Mouse (Mus musculus): ENCODE data around the gene Ndufa7. TPM values are rescaled to one million over a fixed set of nuclear protein-coding genes. Genes with fewer than 3 reads are reported as not detected.

Ndufa7 gene
- polyA plus RNA-seq (2014; fragmentation: Illumina TruSeq; extraction: RNeasy Lipid Tissue Mini Kit (QIAGEN cat#74804); ENCODE audit: low read depth, low replicate concordance): 28.2 TPM

DNA sequence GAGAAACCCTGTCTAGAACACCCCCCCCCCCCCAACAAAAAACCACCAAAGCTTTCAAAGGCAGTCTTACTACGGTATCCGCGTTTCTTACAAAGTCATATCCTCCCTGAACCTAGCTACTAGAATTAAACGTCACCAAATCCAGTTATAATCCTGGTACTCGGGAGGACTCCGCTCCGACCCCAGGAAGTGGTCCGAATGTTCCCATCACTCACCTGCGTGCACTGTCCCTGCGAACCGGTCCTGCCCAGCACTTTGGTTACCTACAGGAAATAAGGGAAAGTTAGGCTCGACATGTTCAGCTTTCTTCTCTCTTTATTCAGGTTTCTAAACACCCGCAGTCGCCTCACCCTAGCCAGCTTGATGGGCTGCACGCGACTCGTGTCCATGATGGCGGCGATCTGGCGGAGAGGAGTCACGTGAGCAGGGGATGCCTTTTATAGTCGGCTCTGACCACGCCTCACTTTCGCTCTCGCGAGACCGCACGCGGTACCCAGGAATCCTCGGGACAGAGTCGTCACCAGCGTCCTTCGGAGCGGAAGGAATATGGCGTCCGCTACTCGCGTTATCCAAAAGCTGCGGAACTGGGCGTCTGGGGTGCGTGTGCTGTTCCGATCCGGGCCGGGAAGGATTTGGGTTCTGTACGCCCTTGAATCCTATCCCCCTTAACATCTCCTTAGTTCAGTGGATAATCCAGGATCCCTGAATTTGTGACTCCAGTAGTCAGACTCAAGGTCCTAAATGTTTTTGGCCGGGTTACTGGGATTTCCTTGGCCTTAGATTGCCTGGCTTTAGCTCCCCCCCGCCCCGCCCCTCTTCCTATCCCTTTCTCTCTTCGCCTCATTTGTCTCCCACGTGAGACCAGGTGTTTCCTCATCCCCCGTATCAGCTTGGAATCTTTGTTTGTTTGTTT, at the start of gene Ndufa7, which contains the start of gene Rps28:
TSS of gene Ndufa7 (plus strand) at position 489 of the 913 bp plus-strand sequence.
TSS of gene Rps28 (minus strand) at position 479 of the 913 bp plus-strand sequence.

GRCm38 (mm10) chr17:33781124-33781977, 43.0 kb upstream of the Ndufa7 start, which contains the start of gene Angptl4:
Angptl4 (minus strand) TSS chr17:33781830.

DNA sequence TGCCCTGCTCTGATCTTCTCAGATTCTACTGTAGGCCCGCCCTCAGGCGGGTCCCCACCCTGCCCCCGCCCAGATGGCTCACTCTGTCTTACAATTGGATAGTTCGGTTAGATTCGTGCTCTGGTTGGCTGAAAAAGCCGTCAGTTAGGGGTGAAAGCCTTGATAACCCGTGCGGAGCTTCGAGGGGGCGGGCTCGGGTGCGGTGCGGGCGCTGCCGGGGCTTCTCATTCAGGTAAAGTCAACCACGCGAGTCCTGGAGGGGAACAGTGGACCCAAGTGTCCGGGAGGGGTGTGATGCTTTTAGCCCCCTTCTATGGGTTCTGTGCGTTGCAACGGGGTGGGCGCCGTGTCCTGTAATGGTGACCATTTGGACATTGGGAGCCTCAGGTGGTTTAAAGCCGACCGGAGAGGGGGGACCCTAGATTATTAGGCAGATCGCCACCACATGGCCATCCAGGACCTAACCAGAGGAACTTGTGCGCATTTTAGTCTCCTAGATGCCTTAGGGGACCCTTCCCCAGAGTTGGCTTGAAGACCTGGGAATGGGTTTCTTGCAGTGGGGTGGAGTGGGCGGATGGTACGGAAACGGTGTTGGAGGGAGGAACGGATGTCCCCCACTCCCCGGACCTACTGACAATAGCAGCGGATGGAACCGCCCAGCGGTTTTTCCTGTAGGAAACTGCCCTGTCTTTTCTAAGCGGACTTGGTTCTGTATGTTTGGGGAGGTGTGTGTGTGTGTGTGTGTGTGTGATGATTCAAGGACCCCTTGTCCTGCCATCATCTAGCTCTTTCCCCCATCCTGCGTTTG, 13.8 kb upstream of the Ndufa7 start, which contains the start of gene Kank3:
TSS of gene Kank3 (plus strand) at position 186 of the 808 bp plus-strand sequence.

DNA sequence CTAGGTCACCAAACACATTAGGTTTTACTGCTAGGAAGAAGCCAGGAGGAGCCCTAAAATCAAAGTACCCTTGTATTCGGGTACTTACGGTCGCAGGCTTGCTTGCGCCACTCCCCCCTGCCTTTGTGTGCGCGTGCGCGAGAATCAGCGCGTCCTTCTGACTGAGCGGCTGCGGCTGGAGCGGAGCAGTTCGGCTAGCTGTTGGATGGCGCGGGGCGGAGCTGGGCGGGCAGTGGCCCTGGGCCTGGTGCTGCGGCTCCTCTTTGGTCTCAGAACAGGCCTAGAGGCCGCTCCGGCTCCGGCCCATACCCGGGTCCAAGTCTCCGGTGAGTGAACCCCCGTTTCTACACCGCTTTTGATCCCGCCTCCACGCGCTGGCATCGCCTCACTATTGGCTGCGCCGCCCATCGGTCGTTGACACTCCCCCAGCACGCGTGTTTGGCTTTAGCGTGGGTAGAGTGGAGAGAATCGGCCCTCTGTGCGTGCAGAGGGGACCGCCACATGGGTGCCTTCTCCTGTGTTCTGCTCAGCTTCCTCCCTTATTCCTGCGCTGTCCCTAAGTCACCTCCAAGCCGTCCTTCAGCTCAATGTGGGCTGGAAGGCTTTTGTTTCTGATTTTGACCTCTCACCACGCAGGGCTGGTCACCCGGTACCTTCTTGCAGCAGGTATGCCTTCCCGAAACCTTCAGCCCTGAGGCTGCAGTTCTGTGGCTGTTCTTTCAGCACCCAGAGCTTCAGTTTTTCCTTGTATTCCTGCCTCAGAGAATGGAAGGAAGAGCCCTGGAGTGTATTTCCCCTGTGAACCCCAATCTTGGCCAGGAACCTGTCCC, 18.8 kb downstream of the Ndufa7 start, which contains the start of gene Cd320:
TSS of gene Cd320 (plus strand) at position 126 of the 830 bp plus-strand sequence.

GRCm38 (mm10) chr17:33873537-33873936, 49.2 kb downstream of the Ndufa7 start, which contains the start of gene Gm7029:
Gm7029 (plus strand) TSS chr17:33873837.

Other genes starting within 250 kb of the Ndufa7 start
- gene Zfp414, start 195.5 kb upstream of the Ndufa7 start, polyA plus RNA-seq (2014; fragmentation: Illumina TruSeq; extraction: RNeasy Lipid Tissue Mini Kit (QIAGEN cat#74804); ENCODE audit: low read depth, low replicate concordance): 4.3 TPM
- gene Pram1, start 186.5 kb upstream of the Ndufa7 start, polyA plus RNA-seq (2014; fragmentation: Illumina TruSeq; extraction: RNeasy Lipid Tissue Mini Kit (QIAGEN cat#74804); ENCODE audit: low read depth, low replicate concordance): not detected
- 415 TPM for gene Hnrnpm, start 137.7 kb upstream of the Ndufa7 start, polyA plus RNA-seq (2014; fragmentation: Illumina TruSeq; extraction: RNeasy Lipid Tissue Mini Kit (QIAGEN cat#74804); ENCODE audit: low read depth, low replicate concordance)
- 26.0 TPM for gene March2, start 105.9 kb upstream of the Ndufa7 start, polyA plus RNA-seq (2014; fragmentation: Illumina TruSeq; extraction: RNeasy Lipid Tissue Mini Kit (QIAGEN cat#74804); ENCODE audit: low read depth, low replicate concordance)
- gene Rab11b, start 64.0 kb upstream of the Ndufa7 start, polyA plus RNA-seq (2014; fragmentation: Illumina TruSeq; extraction: RNeasy Lipid Tissue Mini Kit (QIAGEN cat#74804); ENCODE audit: low read depth, low replicate concordance): 27.5 TPM
- 1.0 TPM for gene Angptl4, start 42.7 kb upstream of the Ndufa7 start, polyA plus RNA-seq (2014; fragmentation: Illumina TruSeq; extraction: RNeasy Lipid Tissue Mini Kit (QIAGEN cat#74804); ENCODE audit: low read depth, low replicate concordance)
- 5.3 TPM for gene Kank3, start 14.1 kb upstream of the Ndufa7 start, polyA plus RNA-seq (2014; fragmentation: Illumina TruSeq; extraction: RNeasy Lipid Tissue Mini Kit (QIAGEN cat#74804); ENCODE audit: low read depth, low replicate concordance)
- gene Rps28, start within 50 bp of the Ndufa7 start, polyA plus RNA-seq (2014; fragmentation: Illumina TruSeq; extraction: RNeasy Lipid Tissue Mini Kit (QIAGEN cat#74804); ENCODE audit: low read depth, low replicate concordance): 77.1 TPM
- 5.6 TPM for gene Cd320, start 18.5 kb downstream of the Ndufa7 start, polyA plus RNA-seq (2014; fragmentation: Illumina TruSeq; extraction: RNeasy Lipid Tissue Mini Kit (QIAGEN cat#74804); ENCODE audit: low read depth, low replicate concordance)
- not detected for gene Gm7029, start 49.3 kb downstream of the Ndufa7 start, polyA plus RNA-seq (2014; fragmentation: Illumina TruSeq; extraction: RNeasy Lipid Tissue Mini Kit (QIAGEN cat#74804); ENCODE audit: low read depth, low replicate concordance)
- gene Kifc1, start 66.1 kb downstream of the Ndufa7 start, polyA plus RNA-seq (2014; fragmentation: Illumina TruSeq; extraction: RNeasy Lipid Tissue Mini Kit (QIAGEN cat#74804); ENCODE audit: low read depth, low replicate concordance): not detected
- gene Platr17, start 80.6 kb downstream of the Ndufa7 start, polyA plus RNA-seq (2014; fragmentation: Illumina TruSeq; extraction: RNeasy Lipid Tissue Mini Kit (QIAGEN cat#74804); ENCODE audit: low read depth, low replicate concordance): not detected
- gene Daxx, start 84.8 kb downstream of the Ndufa7 start, polyA plus RNA-seq (2014; fragmentation: Illumina TruSeq; extraction: RNeasy Lipid Tissue Mini Kit (QIAGEN cat#74804); ENCODE audit: low read depth, low replicate concordance): 6.5 TPM
- gene Tapbp, start 91.3 kb downstream of the Ndufa7 start, polyA plus RNA-seq (2014; fragmentation: Illumina TruSeq; extraction: RNeasy Lipid Tissue Mini Kit (QIAGEN cat#74804); ENCODE audit: low read depth, low replicate concordance): 54.8 TPM
- 1.8 TPM for gene Zbtb22, start 91.3 kb downstream of the Ndufa7 start, polyA plus RNA-seq (2014; fragmentation: Illumina TruSeq; extraction: RNeasy Lipid Tissue Mini Kit (QIAGEN cat#74804); ENCODE audit: low read depth, low replicate concordance)
- 8.0 TPM for gene Rgl2, start 105.0 kb downstream of the Ndufa7 start, polyA plus RNA-seq (2014; fragmentation: Illumina TruSeq; extraction: RNeasy Lipid Tissue Mini Kit (QIAGEN cat#74804); ENCODE audit: low read depth, low replicate concordance)
- gene Pfdn6, start 115.8 kb downstream of the Ndufa7 start, polyA plus RNA-seq (2014; fragmentation: Illumina TruSeq; extraction: RNeasy Lipid Tissue Mini Kit (QIAGEN cat#74804); ENCODE audit: low read depth, low replicate concordance): 8.4 TPM
- 0.25 TPM for gene Wdr46, start 116.1 kb downstream of the Ndufa7 start, polyA plus RNA-seq (2014; fragmentation: Illumina TruSeq; extraction: RNeasy Lipid Tissue Mini Kit (QIAGEN cat#74804); ENCODE audit: low read depth, low replicate concordance)
- 0.38 TPM for gene B3galt4, start 126.9 kb downstream of the Ndufa7 start, polyA plus RNA-seq (2014; fragmentation: Illumina TruSeq; extraction: RNeasy Lipid Tissue Mini Kit (QIAGEN cat#74804); ENCODE audit: low read depth, low replicate concordance)
- gene Vps52, start 131.2 kb downstream of the Ndufa7 start, polyA plus RNA-seq (2014; fragmentation: Illumina TruSeq; extraction: RNeasy Lipid Tissue Mini Kit (QIAGEN cat#74804); ENCODE audit: low read depth, low replicate concordance): 4.8 TPM
- gene Rps18, start 131.4 kb downstream of the Ndufa7 start, polyA plus RNA-seq (2014; fragmentation: Illumina TruSeq; extraction: RNeasy Lipid Tissue Mini Kit (QIAGEN cat#74804); ENCODE audit: low read depth, low replicate concordance): 34.2 TPM
- 407 TPM for gene H2-K1, start 175.8 kb downstream of the Ndufa7 start, polyA plus RNA-seq (2014; fragmentation: Illumina TruSeq; extraction: RNeasy Lipid Tissue Mini Kit (QIAGEN cat#74804); ENCODE audit: low read depth, low replicate concordance)
- gene Ring1, start 200.1 kb downstream of the Ndufa7 start, polyA plus RNA-seq (2014; fragmentation: Illumina TruSeq; extraction: RNeasy Lipid Tissue Mini Kit (QIAGEN cat#74804); ENCODE audit: low read depth, low replicate concordance): 1.8 TPM
- gene H2-Ke6, start 203.5 kb downstream of the Ndufa7 start, polyA plus RNA-seq (2014; fragmentation: Illumina TruSeq; extraction: RNeasy Lipid Tissue Mini Kit (QIAGEN cat#74804); ENCODE audit: low read depth, low replicate concordance): 1.2 TPM
- 0.88 TPM for gene Slc39a7, start 207.1 kb downstream of the Ndufa7 start, polyA plus RNA-seq (2014; fragmentation: Illumina TruSeq; extraction: RNeasy Lipid Tissue Mini Kit (QIAGEN cat#74804); ENCODE audit: low read depth, low replicate concordance)
- gene Rxrb, start 207.2 kb downstream of the Ndufa7 start, polyA plus RNA-seq (2014; fragmentation: Illumina TruSeq; extraction: RNeasy Lipid Tissue Mini Kit (QIAGEN cat#74804); ENCODE audit: low read depth, low replicate concordance): 1.5 TPM
- gene Col11a2, start 214.9 kb downstream of the Ndufa7 start, polyA plus RNA-seq (2014; fragmentation: Illumina TruSeq; extraction: RNeasy Lipid Tissue Mini Kit (QIAGEN cat#74804); ENCODE audit: low read depth, low replicate concordance): 0.19 TPM

Data from sigmoid colon, adult 10 weeks (tissue).